Mouse (Mus musculus) CD4-positive helper T cell, adult 2 months (primary cell): ENCODE data around the gene Olfr214.
"Not testable (repeated sequence)": the region's sequence is repeated elsewhere in the genome, so short reads cannot be mapped to it uniquely, and the experiment has no call there.

Source experiments
- DNase-seq: peaks from one replicate; pipeline ENCODE4 v3.0.0-alpha.2; 2012; ENCODE audit warnings: low read depth, missing footprints, low spot score

Olfr214 gene

DNA sequence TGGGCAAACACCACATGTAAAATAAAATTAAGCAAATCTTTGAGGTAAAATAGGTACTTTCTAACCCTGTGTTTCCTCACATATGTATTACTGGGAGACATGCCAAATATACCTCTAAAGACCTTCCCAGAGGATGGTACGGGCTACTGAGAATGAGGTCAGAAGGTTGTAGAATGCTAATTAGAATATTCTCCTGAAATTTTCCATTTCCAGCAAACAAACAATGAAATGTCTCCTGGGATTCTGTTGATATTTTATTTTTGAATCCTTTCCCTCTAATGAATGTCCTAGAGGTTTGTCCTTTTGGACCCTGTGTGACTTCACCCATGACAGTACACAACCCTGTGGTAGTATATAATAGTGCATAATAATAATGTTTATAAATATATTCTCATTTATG lies at the start of gene Olfr214:
Olfr214 (plus strand) TSS at position 301 of the 400 bp plus-strand sequence.
- no peak for DNase-seq

DNA sequence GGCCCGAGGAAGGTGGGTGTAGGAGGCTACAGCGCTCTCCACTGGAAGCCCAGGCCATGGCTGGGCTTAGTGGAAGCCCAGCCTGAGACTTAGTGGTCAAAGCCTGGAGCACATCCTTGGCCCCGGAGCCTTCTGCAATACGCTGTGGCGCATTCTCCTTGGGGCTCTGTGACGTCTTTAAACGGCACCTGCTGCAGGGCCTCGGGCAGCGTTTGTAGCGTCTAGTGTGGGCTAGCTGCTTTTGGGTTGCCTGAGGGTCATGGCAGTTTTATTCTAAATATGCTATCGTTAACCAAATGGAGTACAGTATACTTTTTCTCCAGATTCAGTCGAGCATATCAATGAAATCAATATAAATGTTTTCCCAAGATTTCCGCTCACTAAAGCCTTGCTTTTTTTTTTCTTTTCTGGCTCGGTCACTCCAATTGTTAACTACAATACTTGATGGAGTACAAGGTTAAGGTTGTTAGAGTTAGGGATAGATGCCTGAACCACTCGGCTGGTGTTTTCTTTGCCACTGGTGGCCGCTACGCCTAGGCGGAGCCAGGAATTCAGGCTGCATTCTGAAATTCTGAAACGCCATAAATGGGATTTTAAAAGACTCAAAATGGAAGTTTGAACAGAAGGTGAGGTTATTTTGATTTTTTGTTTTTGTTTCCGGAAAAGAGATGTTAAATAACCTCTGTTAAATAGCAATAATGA lies 47.6 kb upstream of the Olfr214 start, which contains the start of gene Olfr212:
Olfr212 (plus strand) TSS at position 215 of the 702 bp plus-strand sequence.
- not testable (repeated sequence) for DNase-seq

DNA sequence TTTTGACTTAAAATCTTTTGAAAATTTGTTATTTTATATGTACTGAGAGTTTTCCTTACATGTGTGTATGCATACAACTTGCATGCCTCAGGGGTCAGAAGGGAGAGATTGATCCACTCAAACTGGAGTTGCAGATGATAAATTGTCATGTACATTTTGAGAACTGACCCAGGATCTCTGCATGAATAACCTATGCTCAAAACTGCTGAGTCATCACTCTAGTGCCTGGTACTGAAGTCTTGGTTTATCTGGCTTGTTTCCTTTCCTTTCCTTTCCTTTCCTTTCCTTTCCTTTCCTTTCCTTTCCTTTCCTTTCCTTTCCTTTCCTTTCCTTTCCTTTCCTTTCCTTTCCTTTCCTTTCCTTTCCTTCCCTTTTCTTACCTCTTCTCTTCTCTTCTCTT lies 39.2 kb upstream of the Olfr214 start:
- no peak for DNase-seq

DNA sequence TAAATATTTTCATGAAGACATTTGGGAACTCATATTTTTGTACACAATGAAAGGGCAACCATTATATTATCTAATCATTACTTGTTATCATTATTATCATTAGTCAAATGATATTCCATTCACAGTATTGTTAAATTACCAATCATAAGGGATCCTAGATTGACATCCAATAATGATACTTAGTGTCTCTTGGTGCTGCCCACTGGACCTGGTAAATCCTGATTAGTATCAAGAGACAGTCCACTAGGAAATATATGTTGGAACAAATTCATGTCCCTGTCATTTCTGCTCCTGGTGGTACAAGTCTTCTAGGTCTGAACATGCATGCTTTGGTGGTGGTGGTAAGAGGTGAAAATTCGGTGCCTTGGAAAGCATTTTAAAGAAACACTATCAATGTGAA lies 15.9 kb upstream of the Olfr214 start, which contains the start of gene Olfr213:
Olfr213 (plus strand) TSS at position 301 of the 400 bp plus-strand sequence.
- no peak for DNase-seq

DNA sequence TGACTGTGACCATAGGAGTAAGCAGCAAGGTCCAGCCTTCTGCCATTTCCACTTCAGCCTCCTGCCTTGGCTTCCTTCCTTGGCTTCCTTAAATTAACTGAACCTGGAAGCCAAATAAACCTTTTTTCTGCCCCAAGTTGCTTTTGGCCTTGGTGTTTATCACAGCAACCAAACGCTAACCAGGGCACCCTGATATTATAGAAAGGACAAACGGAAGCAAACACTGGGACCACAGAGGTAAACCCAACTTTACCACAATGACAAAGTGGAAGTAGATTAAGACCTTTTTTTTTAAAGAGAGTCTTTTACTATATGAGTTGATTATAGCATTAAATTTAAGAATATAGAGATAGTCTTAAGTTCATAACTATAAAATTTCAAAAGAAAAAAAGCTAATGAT lies 11.5 kb upstream of the Olfr214 start:
- DNase-seq: no peak

DNA sequence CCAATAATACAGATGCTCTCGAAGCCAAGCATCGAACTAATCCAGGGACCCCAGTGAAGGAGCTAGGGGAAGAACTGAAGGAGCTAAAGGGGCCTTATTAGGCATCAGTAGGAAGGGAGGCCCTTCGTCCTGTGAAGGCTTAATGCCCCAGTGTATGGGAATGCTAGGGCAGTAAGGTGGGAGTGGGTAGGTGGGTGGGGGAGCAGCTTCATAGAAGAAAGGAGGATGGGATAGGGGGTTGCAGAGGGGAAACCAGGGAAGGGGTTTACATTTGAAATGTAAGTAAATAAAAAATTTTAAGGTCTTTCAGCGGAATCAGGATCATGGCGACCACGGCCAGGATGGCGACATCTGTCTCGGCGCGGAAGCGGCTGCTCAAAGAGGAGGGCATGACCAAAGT lies 3.2 kb upstream of the Olfr214 start, which contains the start of gene Gm5580:
Gm5580 (plus strand) TSS at position 301 of the 400 bp plus-strand sequence.
- DNase-seq: not testable (repeated sequence)

DNA sequence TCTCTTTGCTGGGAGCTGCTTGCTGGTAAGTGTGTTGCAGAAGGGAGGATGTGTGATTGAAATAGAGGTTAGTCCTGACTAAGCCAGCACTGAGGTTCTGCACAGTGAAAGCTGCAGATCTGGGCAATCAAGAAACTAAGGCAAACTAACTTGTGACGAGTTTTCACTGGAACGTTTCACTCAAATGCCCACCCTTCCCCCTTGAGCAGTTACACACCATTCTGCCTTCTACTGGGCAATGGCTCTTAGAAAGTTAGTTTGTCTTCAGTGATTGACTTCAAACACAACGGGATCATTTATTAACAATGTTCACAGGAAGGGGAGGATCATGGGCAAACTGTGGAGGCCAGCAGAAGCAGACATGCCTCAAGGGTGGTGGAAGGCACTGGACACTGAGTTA lies 917 bp downstream of the Olfr214 start:
- DNase-seq: no peak

DNA sequence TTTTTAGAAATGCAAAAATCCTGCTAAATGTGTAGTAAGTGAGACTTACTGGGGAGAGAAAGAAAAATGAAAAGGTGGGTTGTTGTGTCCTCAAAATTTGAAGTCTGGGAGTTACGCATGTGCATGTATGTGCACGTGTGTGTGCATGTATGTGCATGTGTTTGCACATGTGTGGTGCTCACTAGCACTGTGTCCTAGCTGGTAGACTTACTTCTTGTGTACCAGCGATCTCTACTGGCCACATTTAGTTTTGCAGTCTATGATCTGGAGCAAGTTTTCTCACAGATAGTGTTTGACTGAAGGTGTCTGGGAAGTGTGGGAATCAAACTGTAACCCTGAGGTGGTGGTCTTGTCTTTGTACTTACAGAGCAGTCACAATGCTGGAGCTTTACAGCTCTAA lies 15.8 kb downstream of the Olfr214 start:
- DNase-seq: peak; percentile 3

DNA sequence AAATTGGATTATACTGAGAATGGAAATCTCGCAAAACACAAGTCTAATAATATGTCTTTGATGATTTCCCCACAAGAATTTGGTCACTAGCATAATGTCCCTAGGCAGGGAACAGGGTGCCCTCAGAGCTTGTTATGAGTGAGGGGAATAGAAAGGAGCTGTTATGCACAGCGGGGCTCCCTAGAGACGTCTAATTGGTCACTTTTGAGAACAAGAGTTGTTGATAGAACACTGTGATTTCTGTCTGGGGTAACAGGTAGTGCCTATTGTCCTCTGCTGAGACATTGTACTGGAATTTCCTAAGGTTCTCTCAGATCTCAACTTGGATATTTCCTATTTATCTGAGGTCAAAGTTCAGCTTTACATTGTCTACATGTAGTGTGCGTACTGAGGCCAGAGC lies 30.1 kb downstream of the Olfr214 start, which contains the start of gene Olfr215:
Olfr215 (minus strand) TSS at position 101 of the 400 bp plus-strand sequence.
- no peak for DNase-seq

DNA sequence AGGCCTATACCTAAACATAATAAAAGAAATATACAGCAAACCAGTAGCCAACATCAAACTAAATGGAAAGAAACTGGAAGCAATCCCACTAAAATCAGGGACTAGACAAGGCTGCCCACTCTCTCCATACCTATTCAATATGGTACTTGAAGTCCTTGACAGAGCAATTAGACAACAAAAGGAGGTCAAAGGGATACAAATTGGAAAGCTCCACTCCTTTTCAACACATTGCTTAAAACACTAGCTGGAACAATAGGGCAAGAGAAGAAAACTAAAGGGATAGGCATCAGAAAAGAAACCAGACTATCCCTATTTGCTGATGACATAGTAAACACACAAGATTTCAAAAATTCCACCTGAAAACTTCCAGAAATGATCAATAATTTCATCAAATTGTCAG lies 46.9 kb downstream of the Olfr214 start:
- not testable (repeated sequence) for DNase-seq

DNA sequence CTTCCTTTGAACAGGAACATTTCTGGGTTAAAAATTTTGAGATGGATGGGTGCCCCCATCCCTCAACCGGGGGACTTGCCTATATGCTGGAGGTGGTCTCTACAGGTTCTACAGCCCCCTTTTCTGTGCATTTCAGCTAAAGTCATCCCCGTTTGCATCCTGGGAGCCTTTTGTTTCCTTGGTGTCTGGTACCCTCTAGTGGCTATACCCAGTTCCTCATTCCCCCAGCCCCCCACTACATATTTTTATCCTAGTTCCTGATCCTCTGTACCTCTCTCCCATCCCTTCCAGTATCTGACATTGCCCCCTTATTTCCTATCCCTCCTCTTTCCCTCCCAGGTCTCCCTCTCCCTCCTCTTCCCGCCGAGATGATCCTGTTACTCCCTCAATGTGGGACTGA lies 53.2 kb downstream of the Olfr214 start:
- no peak for DNase-seq
